Mouse (Mus musculus) embryo, embryonic 10 days (tissue): ENCODE measurements at regions not wholly inside any gene's neighbourhood (a gene's known extent, or its start where the extent isn't known, plus 50 kb on each side); places are given as distances from the start of the nearest gene placed in this dataset.

ENCODE experiments used
- DNase-seq: peaks from one replicate; pipeline ENCODE4 v3.0.0-alpha.2; 2015; ENCODE audit warnings: low spot score

GRCm38 (mm10) chr14:101267536-101267935, 67.4 kb upstream of the Prr30 start:
- no peak for DNase-seq
